Mouse (Mus musculus) liver, embryonic 11.5 days (tissue): Measurements from ENCODE around the gene Tubg1. TPM values are rescaled to one million over a fixed set of nuclear protein-coding genes. Genes with fewer than 3 reads are reported as not detected.

Experiments used
- ATAC-seq: fragments of 200-750 bp; cut with Nextera tagmentation; replicated peaks from 2 replicates; pipeline ENCODE4 v1.8.0; 2017; ENCODE audit warnings: moderate number of reproducible peaks, mild to moderate bottlenecking, moderate TSS enrichment, moderate library complexity; ENCODE audit not compliant: low FRiP score
- DNase-seq: peaks from one replicate; pipeline ENCODE4 v3.0.0-alpha.2; 2017; ENCODE audit warnings: low spot score
- H3K27ac ChIP-seq: fragments of 300-500 bp; sonication (generic); 2 replicates; pipeline ENCODE4 v1.5.1; 2014; ENCODE audit warnings: mild to moderate bottlenecking, low read depth, low read length, control low read depth
- H3K27me3 ChIP-seq: fragments of 300-500 bp; sonication (generic); replicated peaks from 2 replicates; pipeline ENCODE4 v1.6.1; 2014; ENCODE audit warnings: low read length, mixed read lengths; ENCODE audit not compliant: control insufficient read depth, insufficient read depth
- H3K36me3 ChIP-seq: fragments of 300-500 bp; sonication (generic); 2 replicates; pipeline ENCODE4 v1.6.1; 2014; ENCODE audit warnings: mild to moderate bottlenecking, low read length, moderate library complexity, mixed read lengths; ENCODE audit not compliant: control insufficient read depth, insufficient read depth
- H3K4me1 ChIP-seq: fragments of 300-500 bp; sonication (generic); replicated peaks from 2 replicates; pipeline ENCODE4 v1.6.1; 2014; ENCODE audit warnings: low read length, mixed read lengths; ENCODE audit not compliant: control insufficient read depth, insufficient read depth
- H3K4me2 ChIP-seq: fragments of 300-500 bp; sonication (generic); 2 replicates; pipeline ENCODE4 v1.6.1; 2014; ENCODE audit warnings: mild to moderate bottlenecking, control low read depth, moderate library complexity
- H3K4me3 ChIP-seq: fragments of 300-500 bp; sonication (generic); 2 replicates; pipeline ENCODE4 v1.5.1; 2014; ENCODE audit warnings: low read depth, low read length, control low read depth
- H3K9ac ChIP-seq: fragments of 300-500 bp; sonication (generic); 2 replicates; pipeline ENCODE4 v1.6.1; 2014; ENCODE audit warnings: low read depth, low read length, control low read depth
- H3K9me3 ChIP-seq: fragments of 300-500 bp; sonication (generic); 2 replicates; pipeline ENCODE4 v1.6.1; 2016; ENCODE audit warnings: low read length, inconsistent platforms, mixed read lengths; ENCODE audit not compliant: control insufficient read depth
- WGBS: fragments of 180-500 bp; shearing (Covaris S2); extraction: QIAGEN DNeasy Blood & Tissue Kit; methylation state at CpG from one replicate; pipeline ENCODE4 v1.1.7; 2014; 5-methylcytosine and 5-hydroxymethylcytosine counted together
- polyA plus RNA-seq: library from polyadenylated mRNA; unstranded; fragments of >200 nt; fragmentation: Nextera tagmentation; extraction: Ambion mirVana; gene quantifications from 2 replicates; pipeline ENCODE4 v1.2.1, GENCODE M21; 2014

Tubg1 gene
- polyA plus RNA-seq, 1 experiment from 2014 or later, result 82.3 TPM

DNA sequence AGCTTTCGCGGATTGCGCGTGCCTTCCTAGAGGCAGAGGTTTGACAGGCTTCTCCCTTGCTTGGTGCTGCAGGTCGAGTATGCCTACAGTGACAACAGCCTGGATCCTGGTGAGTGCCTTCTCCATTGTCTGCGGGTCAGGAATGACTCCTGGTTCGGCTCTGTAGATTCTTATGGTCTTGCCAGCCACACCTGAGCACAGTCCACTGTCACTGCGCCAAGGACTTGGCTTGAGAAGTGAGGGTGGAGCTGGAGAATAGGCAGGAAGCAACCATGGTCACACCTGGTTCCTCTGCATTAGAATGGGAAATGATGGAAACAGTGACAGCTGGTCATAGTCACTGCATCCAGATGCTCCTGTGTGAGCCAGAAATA lies 32.1 kb upstream of the Tubg1 start:
- Histone ChIP-seq H3K27ac (peak overlapping the region; percentile 81), H3K27me3 (no peaks in the 10 kb centered on the region), H3K9me3 (no peaks in the 10 kb centered on the region), H3K4me3 (peak overlapping the region; percentile 92), H3K4me2 (peak overlapping the region; percentile 98), H3K9ac (peak overlapping the region; percentile 87), H3K4me1 (peaks cover 40% of the 10 kb centered on the region), H3K36me3 (peaks cover 41% of the 10 kb centered on the region)
- WGBS, result 11% methylated on average over 8 of the region's 8 CpGs
- ATAC-seq (0 out of 2 replicates have a peak, but pooled peaks have one; percentile 1), DNase-seq (no peak)

DNA sequence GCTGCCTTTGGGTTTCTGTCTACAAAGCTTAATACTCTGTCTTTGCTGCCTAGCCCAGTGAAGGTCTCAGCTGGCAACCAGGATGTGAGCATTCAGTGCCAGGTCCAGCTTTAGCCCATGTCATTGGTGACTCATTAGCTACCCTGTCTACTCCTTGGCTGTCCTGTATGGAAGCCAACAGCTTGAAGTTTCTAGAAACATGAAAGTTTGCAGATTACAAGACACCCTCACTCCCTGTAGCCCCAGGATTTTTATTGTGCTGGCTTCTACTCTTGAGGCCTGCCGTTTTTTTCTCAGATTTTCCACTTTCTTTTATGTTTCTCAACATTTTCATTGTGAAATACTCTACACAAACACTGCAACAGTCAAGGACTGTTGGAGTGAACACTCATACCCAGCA lies 29.8 kb upstream of the Tubg1 start:
- DNase-seq (no peak), ATAC-seq (no peak)
- Histone ChIP-seq H3K36me3 (peaks cover 50% of the 10 kb centered on the region), H3K27ac (no peak overlapping the region), H3K9me3 (no peaks in the 10 kb centered on the region), H3K4me3 (no peak overlapping the region), H3K4me2 (no peak overlapping the region), H3K9ac (no peak overlapping the region), H3K27me3 (no peaks in the 10 kb centered on the region), H3K4me1 (peaks cover 35% of the 10 kb centered on the region)
- WGBS, result 83% methylated on average over 1 of the region's 1 CpGs

DNA sequence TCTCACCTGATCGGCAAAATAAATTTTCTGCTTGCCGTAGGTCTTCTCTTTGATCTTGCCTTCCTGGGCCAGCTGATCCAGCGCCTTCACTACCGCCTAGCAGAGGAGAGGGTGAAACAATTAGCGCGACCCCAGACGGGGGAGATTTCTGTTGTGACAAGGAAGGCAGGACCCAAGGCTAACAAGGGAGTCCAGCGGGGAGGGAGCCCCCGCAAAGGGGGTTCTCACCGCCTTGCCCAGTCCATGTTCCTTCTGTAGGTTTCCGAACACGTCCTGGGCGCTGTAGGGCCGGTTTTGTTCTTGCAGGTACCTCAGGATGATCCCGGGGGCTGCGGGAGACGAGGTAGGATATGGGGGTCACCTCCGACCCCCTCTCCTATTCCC lies 24.8 kb upstream of the Tubg1 start:
- Histone ChIP-seq H3K36me3 (peaks cover 52% of the 10 kb centered on the region), H3K27me3 (no peaks in the 10 kb centered on the region), H3K9me3 (no peaks in the 10 kb centered on the region), H3K4me2 (peak overlapping the region; percentile 96), H3K9ac (peak overlapping the region; percentile 82), H3K27ac (peak overlapping the region; percentile 86; the same call in 1 of the 2 replicates), H3K4me3 (peak overlapping the region; percentile 62), H3K4me1 (peaks cover 8% of the 10 kb centered on the region)
- under 1% methylated on average over 18 of the region's 18 CpGs for WGBS
- ATAC-seq (peak; percentile 35; the same call in 1 of the 2 replicates), DNase-seq (no peak)

DNA sequence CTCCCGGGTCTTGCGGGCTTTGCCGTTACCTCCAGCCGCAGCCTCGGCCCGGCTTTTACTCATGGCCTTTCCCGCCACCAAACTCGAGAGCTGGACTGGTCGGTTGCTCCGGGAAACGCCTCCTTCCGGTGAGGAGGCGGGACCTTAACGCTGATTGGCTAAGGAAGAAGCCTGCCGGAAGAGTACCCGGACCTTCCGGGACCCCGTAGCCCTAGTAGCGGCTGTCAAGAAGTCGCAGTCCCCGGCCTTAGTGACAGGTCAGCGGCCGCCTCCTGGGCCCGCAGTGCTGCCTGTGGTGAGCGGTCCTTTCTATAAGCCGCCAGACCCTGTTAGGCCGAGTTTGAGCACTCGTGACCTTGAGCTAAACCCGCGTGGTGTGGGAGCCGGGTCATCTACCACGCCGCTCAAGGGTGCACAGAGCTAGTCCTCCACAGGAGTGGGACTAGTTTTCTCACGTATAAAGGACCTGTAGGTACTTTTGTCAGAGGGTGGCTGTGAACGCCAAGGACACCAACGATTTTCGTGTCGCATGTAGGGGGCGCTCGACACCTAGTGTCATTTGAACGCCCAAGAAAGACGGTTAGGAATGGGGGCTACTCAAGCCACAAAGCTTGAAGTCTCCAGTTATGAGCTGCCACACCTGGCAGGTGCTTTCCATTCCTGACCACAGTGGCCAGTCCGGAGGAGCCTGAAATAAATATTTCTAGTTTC lies 24.3 kb upstream of the Tubg1 start, which contains the start of gene Psmc3ip:
Gene Psmc3ip, minus strand, starts transcription at position 123 of the 711 bp plus-strand sequence.
- peaks cover 53% of the 10 kb centered on the region for H3K36me3 ChIP-seq
- ATAC-seq (peak; percentile 97), DNase-seq (peak; percentile 92)
- H3K9me3 ChIP-seq, result no peaks in the 10 kb centered on the region
- no peaks in the 10 kb centered on the region for H3K27me3 ChIP-seq
- peaks cover 8% of the 10 kb centered on the region for H3K4me1 ChIP-seq
- peak within 1 kb of the TSS; percentile 62 for H3K4me3 ChIP-seq
- WGBS, result under 1% methylated on average over 43 of the region's 43 CpGs
- peak within 1 kb of the TSS; percentile 82 for H3K9ac ChIP-seq
- H3K27ac ChIP-seq, result peak within 1 kb of the TSS; percentile 86
- H3K4me2 ChIP-seq, result peak within 1 kb of the TSS; percentile 96

DNA sequence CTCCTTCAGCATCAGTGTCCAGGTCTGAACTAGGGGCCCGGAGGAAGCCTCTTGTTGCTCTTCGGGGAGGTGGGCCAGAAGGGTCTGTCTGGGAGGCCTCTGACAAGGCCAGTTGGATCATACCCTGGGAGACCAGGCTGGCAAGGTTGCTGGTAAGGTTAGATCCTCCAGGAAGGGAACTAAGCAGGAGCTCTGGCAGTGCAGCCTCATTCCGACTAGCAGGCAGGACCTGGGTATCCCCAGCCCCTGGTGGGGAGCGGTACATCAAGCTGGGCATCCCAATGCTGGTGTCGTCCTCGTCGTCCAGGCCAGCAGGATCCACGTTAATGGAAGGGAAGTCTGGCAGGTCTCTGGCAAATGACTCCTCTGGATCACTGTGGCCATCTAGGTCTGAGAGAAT lies 21.5 kb upstream of the Tubg1 start:
- no peak for ATAC-seq
- 91% methylated on average over 8 of the region's 8 CpGs for WGBS
- H3K4me2 ChIP-seq, result no peak overlapping the region
- no peak overlapping the region for H3K9ac ChIP-seq
- H3K27me3 ChIP-seq, result no peaks in the 10 kb centered on the region
- H3K9me3 ChIP-seq, result no peaks in the 10 kb centered on the region
- no peak for DNase-seq
- no peak overlapping the region for H3K4me3 ChIP-seq
- peaks cover 5% of the 10 kb centered on the region for H3K4me1 ChIP-seq
- no peak overlapping the region for H3K27ac ChIP-seq
- peaks cover 43% of the 10 kb centered on the region for H3K36me3 ChIP-seq

DNA sequence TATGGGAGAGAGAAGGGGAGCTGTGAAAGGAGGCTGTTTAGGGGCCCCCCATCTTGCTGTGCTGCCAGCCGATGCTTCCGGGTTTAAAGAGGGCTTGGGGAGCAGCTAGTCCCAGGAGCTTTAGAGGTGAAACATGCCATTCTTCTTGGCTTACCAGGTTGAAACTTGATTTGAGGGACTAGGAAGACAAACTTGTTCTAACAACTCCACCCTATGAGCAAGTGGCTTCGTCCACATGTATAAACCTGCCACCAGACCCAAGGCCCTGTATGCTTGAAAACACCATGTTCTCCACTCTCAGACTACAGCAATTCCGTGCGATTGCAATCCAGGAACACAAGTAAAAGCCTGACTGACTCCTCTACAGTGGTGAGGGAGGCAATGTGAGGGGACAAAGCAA lies 16.7 kb upstream of the Tubg1 start:
- Histone ChIP-seq H3K9ac (no peak overlapping the region), H3K27me3 (no peaks in the 10 kb centered on the region), H3K9me3 (no peaks in the 10 kb centered on the region), H3K27ac (no peak overlapping the region), H3K36me3 (peaks cover 35% of the 10 kb centered on the region), H3K4me1 (no peaks in the 10 kb centered on the region), H3K4me2 (no peak overlapping the region), H3K4me3 (no peak overlapping the region)
- no peak for DNase-seq
- no peak for ATAC-seq
- WGBS, result 88% methylated on average over 5 of the region's 5 CpGs

DNA sequence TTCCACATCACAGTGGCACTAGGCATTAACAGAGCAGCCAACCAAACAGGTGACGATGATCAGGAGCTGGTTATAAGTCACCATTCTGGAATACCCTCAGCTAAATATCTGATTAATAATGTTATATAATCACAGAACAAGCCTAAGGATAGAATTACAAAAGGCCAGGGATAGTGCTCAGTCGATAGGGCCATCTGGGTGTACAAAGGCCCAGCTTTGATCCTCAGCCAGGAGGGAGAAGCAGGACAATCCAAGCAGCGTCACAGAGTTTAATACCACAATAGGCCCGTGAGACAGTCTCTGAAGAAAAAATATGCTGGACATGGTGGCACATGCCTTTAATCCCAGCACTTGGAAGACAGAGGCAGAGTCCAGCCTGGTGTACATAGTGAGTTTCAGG lies 10.4 kb upstream of the Tubg1 start:
- ATAC-seq (no peak), DNase-seq (no peak)
- Histone ChIP-seq H3K36me3 (peaks cover 8% of the 10 kb centered on the region; the same call in 1 of the 2 replicates), H3K9ac (no peak overlapping the region), H3K4me1 (no peaks in the 10 kb centered on the region), H3K27ac (no peak overlapping the region), H3K4me2 (no peak overlapping the region), H3K9me3 (no peaks in the 10 kb centered on the region), H3K4me3 (no peak overlapping the region), H3K27me3 (no peaks in the 10 kb centered on the region)
- WGBS, result 89% methylated on average over 4 of the region's 4 CpGs

DNA sequence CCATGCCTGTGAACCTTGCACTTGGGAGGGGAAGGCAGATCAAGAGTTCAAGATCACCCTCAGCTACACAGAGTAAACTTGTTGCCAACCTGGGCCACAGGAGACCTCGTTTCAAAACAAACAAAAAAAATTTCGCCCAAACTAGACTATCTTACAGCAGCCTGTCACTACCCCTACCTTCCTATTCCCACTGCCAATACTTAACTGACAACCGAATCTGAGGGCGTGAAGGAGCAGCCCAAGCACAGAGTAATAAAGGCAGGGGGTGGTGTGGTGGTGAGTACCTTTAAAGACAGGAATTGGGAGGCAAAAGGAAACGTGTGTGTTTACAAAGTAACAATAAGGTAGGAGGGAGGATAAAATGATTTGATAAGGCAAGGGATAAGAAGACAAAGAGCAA lies 9.0 kb upstream of the Tubg1 start:
- Histone ChIP-seq H3K27ac (no peak overlapping the region), H3K4me1 (no peaks in the 10 kb centered on the region), H3K4me2 (no peak overlapping the region), H3K9me3 (no peaks in the 10 kb centered on the region), H3K36me3 (peaks cover 4% of the 10 kb centered on the region; the same call in 1 of the 2 replicates), H3K27me3 (no peaks in the 10 kb centered on the region), H3K9ac (no peak overlapping the region), H3K4me3 (no peak overlapping the region)
- no peak for DNase-seq
- WGBS, result 57% methylated on average over 5 of the region's 5 CpGs
- no peak for ATAC-seq

DNA sequence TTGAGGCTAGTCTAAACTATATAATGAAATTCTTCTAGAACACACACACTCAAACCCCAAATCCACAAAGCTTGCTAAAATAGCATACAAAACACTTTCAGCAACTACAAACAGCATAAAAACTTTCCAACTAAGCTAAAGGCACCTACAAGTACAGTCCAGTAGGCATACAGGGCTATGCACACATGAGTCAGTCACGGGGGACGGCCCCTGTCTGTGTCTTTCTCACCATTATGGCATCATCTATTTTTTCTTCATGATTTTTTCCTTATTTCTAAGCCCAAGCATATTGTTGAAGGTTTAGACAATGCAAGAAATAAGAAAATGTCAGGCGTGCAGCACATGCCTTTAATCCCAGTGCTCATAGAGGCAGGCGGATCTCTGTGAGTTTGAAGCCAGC lies 8.6 kb upstream of the Tubg1 start:
- Histone ChIP-seq H3K4me2 (no peak overlapping the region), H3K27ac (no peak overlapping the region), H3K4me1 (no peaks in the 10 kb centered on the region), H3K9me3 (no peaks in the 10 kb centered on the region), H3K9ac (no peak overlapping the region), H3K4me3 (no peak overlapping the region), H3K36me3 (peaks cover 4% of the 10 kb centered on the region; the same call in 1 of the 2 replicates), H3K27me3 (no peaks in the 10 kb centered on the region)
- DNase-seq, result no peak
- WGBS, result 90% methylated on average over 4 of the region's 4 CpGs
- no peak for ATAC-seq
